Mouse (Mus musculus) left cerebral cortex, adult 18-20 months (tissue): Measurements from ENCODE around the gene Gm10352. TPM values are rescaled to one million over a fixed set of nuclear protein-coding genes. Genes with fewer than 3 reads are reported as not detected.
"Not testable (repeated sequence)": the region's sequence is repeated elsewhere in the genome, so short reads cannot be mapped to it uniquely, and the experiment has no call there.

Experiments
- DNase-seq, 2 experiments: peaks; one replicate each; pipeline ENCODE4 v3.0.0; 2021 to 2022; ENCODE audit warnings: low spot score in 2 of 2, mixed read lengths in 1 of 2
- long read RNA-seq, 2 experiments: library from polyadenylated mRNA; stranded (forward); transcript quantifications; one replicate each; pipeline ENCODE4 v2.0.0; 2021
- total RNA-seq, 2 experiments: library from RNA; stranded (reverse); gene quantifications; 2 replicates each; pipeline ENCODE4 v1.2.3; 2021

Gm10352 gene
- total RNA-seq: not detected
- long read RNA-seq, experiment 1: 0 reads
- long read RNA-seq, experiment 2: 0 reads

- DNase-seq: not testable (repeated sequence)
Measured at GRCm38 (mm10) chrY:2900689-2901088, at the start of gene Gm10352. Gene Gm10352, plus strand, starts transcription at chrY:2900989.

- not testable (repeated sequence) for DNase-seq
Measured at GRCm38 (mm10) chrY:2932282-2932681, 31.5 kb downstream of the Gm10352 start, which contains the start of gene Gm29289. Gene Gm29289, plus strand, starts transcription at chrY:2932582.

Other genes starting within 250 kb of the Gm10352 start
- gene Sry, start 237.3 kb upstream of the Gm10352 start, total RNA-seq: not detected
- not detected for gene H2al2b, start 180.3 kb upstream of the Gm10352 start, total RNA-seq
- gene Gm4064, start 104.8 kb upstream of the Gm10352 start, total RNA-seq: not detected
- gene Rbmy, start 70.3 kb upstream of the Gm10352 start, total RNA-seq: not detected
- gene Gm10256, start 70.3 kb upstream of the Gm10352 start, total RNA-seq: not detected
- gene Gm29289, start 31.6 kb downstream of the Gm10352 start, total RNA-seq: not detected